Mouse (Mus musculus): Measurements from ENCODE around the gene Vsig10.
"Not testable (repeated sequence)": the region's sequence is repeated elsewhere in the genome, so short reads cannot be mapped to it uniquely, and the experiment has no call there.

Gene Vsig10

GRCm38 (mm10) chr5:117318741-117319629 lies at the start of gene Vsig10:
Gene Vsig10, plus strand, starts transcription at chr5:117319083.
- DNase-seq, result peak; percentile 51 to 59

GRCm38 (mm10) chr5:117269395-117269794 lies 49.5 kb upstream of the Vsig10 start:
- no peak for DNase-seq

DNA sequence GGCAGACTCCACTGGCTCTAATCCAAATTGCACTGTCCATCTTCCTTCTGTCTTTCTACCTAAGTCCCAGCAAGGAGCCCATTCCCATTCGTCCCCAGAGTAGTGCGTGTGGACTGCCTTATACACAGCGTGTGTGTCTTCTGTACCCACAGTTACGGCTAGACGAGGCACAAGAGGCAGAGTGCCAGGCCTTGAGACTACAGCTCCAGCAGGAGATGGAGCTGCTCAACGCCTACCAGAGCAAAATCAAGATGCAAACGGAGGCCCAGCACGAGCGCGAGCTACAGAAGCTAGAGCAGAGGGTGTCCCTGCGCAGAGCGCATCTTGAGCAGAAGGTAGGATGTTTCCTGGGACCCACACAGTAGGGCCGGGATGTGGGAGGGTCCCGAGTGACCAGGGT lies 46.9 kb upstream of the Vsig10 start:
- DNase-seq, result peak in 1 of 2 experiments; percentile 37

DNA sequence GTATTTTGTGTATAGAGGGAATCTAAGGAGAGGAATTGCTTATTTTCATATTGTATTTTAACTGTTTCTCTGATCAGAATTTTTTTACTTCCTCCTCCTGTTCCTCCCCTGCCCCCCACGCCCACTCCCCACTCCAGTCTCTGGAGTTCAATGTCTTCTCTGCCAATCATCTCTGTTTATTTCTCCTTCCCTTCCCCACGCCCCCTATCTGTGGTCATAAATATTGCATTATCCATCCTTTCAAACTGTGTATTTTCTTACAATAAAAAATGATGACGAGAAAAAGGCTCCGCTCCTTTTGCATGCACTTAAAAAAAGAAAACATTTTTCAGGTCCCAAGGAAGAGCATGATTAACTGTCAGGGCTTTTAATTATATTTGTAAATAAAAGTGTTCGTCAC lies 44.1 kb upstream of the Vsig10 start:
- DNase-seq, result no peak

DNA sequence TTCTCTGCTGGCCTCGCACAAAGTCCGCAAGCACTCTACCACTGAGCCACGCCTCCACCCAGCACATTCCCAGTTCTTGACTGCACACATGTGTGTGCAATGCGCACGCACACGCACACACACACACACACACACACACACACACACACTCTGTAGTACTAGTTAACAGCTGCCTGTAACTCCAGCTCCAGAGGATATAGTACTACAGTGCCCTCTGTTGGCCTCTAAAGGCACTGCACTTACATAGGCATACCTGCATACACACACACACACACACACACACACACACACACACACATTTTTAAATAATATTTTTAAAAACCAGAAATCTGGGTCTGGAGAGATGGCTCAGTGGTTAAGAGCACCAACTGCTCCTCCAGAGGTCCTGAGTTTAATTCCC lies 41.1 kb upstream of the Vsig10 start:
- DNase-seq, result no peak

GRCm38 (mm10) chr5:117278809-117279668 lies 39.8 kb upstream of the Vsig10 start:
- DNase-seq, result no peak

- no peak for DNase-seq
Measured at GRCm38 (mm10) chr5:117279669-117280050, 39.2 kb upstream of the Vsig10 start.

- no peak for DNase-seq
Measured at GRCm38 (mm10) chr5:117281536-117281935, 37.3 kb upstream of the Vsig10 start.

DNA sequence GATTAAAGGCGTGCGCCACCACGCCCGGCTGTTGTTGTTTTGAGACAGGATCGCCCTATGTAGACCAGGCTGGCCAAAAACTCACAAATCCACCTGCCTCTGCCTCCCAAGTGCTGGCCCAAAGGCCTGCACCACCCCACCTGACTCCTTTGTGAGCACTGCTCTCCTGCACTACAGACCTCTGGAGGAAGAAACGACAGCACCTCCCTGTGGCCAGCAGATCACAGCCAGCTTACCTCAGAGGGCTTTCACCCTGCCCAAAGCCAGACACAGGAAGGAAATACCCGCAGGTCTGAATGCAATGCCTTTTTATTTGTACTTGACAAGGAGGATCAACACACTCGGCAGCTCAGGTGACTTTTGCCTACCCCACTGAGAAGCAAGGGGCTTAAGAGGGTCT lies 36.5 kb upstream of the Vsig10 start:
- no peak for DNase-seq

DNA sequence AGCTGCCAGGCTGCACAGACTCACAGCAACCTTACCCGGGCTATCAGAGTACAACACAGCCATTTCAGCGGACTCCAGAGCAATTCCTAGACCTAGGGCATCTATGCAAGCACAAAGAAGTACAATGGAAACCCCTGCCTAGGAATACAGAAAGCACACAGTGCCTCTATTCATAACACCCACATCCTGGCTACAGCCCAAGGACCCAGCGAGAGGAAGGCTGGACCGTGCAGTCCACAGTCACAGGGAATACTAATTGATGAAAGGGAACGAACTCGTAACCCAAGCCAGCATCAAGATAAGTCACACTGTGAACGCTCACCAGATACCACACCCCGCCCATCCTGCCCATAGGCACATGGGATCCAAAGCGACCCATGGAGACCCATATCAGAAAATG lies 34.9 kb upstream of the Vsig10 start:
- no peak for DNase-seq

DNA sequence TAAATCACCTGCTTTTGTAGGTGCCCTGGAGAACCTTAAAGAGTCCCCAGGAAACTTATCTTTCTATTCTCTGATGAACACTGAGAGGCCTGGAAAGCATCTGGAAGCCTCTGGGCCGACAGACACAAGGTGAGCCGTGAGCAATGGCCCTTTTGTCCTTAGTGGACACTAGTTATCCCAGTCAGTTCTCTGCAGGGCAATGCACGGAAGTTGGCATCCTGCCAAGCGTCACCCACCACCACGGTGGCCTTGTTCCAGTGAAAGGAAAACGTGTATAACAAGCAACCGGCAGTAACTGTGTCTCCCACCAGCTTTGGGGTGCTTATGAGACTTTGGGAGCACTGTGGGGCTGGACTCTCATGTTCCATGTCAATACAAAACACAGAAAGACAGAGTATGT lies 34.2 kb upstream of the Vsig10 start:
- no peak for DNase-seq

DNA sequence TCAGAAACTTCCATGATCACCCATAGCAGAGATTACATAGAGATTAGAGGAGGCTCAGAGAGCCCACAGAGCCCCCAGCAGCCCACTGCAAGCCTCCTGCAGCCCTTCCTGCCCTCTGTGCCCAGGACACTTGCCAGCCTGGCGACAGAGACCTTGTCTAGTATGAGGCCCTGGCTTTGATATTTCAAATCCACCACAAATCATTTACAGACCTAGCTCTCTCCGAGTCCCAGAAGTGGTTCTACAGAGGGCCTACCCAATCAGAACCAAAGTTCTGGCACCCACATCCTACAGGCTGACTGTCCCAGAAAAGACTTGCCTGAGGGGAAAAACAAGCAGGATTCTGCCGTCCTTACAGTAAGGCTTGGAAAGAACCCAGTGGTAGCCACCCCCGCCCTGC lies 33.6 kb upstream of the Vsig10 start:
- no peak for DNase-seq

GRCm38 (mm10) chr5:117286286-117286685 lies 32.6 kb upstream of the Vsig10 start:
- DNase-seq, result no peak

GRCm38 (mm10) chr5:117286831-117287822 lies 31.8 kb upstream of the Vsig10 start, which contains the start of gene Pebp1:
Gene Pebp1, minus strand, starts transcription at chr5:117287625.
- DNase-seq, result peak; percentile 94 to 95

- DNase-seq, result no peak
Measured at GRCm38 (mm10) chr5:117289646-117290045, 29.2 kb upstream of the Vsig10 start.

- DNase-seq, result no peak
Measured at GRCm38 (mm10) chr5:117290081-117290480, 28.8 kb upstream of the Vsig10 start.

- no peak for DNase-seq
Measured at GRCm38 (mm10) chr5:117291312-117291711, 27.6 kb upstream of the Vsig10 start.

DNA sequence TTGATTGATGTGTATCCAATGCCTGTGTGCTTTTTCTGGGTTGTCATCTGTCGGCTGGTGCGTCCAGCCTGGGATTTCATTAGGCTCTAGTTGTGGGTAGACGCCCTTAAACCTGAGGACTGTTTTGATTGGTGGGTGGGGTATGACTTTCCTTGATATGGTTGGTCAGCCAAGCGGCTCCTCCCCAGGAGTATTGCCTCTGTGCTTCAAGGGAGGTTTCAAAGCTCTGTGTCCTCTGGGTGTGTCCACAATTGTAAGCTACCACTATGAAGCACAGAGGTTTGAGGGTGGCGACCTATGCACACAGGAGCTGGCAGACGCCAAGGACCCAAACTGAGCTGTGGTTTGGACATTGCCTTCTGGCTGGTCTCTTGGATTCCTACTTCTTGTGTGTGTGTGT lies 26.3 kb upstream of the Vsig10 start:
- DNase-seq, result no peak

DNA sequence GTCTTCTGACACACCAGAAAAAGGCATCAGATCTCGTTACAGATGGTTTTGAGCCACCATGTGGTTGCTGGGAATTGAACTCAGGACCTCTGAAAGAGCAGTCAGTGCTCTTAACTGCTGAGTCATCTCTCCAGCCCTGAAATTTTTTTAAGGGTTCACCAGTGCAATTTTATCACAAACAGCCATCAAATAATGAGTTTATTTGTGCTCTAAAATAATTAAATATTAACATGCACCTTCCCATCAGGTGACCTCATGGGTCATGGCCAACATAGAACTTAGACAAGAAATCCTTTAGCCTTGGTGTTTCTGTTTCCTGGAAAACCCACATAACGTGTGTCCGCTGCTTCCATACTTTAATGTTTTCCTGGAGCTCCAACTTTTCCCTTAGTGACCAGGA lies 25.1 kb upstream of the Vsig10 start:
- DNase-seq, result not testable (repeated sequence)

- no peak for DNase-seq
Measured at GRCm38 (mm10) chr5:117295011-117295410, 23.9 kb upstream of the Vsig10 start.

DNA sequence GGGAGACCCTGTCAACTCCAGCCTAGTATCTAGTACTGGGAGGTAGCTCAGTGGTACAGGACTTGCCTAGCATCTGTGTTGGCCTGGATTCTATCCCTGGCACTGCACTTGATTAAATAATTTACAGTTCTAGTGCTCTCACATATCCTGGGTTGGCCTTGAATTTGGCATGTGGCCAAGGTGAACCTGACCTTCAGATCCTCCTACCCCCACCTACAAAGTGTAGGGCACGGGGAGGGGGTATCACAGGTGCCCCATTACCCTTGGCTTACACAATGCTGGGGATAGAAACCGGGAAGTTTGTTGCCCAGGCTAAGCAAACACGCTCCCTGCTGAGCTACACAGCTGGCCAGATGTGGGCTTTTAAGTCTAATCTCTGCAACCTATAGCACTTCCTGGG lies 16.0 kb upstream of the Vsig10 start:
- no peak for DNase-seq

Measured in cerebellum, postnatal 36 days (tissue).